Mouse (Mus musculus) testis, postnatal 10 days (tissue): ENCODE results near the gene Tubb1.
A peak's percentile ranks its signal among the peaks of the same experiment; 100 is the strongest.

Experiments
- DNase-seq: peaks from one replicate; pipeline ENCODE4 v3.0.0; 2021; ENCODE audit warnings: low spot score

The Tubb1 gene

GRCm38 (mm10) chr2:174443046-174443445 lies 7.4 kb upstream of the Tubb1 start:
- no peak for DNase-seq

- no peak for DNase-seq
These were observed 6.1 kb upstream of the Tubb1 start for GRCm38 (mm10) chr2:174444359-174444758.

- DNase-seq = no peak
These were observed 5.5 kb upstream of the Tubb1 start for GRCm38 (mm10) chr2:174445018-174445417.

GRCm38 (mm10) chr2:174446492-174446891 lies 4.0 kb upstream of the Tubb1 start:
- no peak for DNase-seq

- DNase-seq = no peak
These were observed 3.6 kb upstream of the Tubb1 start for GRCm38 (mm10) chr2:174446905-174447304.

GRCm38 (mm10) chr2:174448405-174448804 lies 2.1 kb upstream of the Tubb1 start:
- no peak for DNase-seq

GRCm38 (mm10) chr2:174453681-174454080 lies 3.2 kb downstream of the Tubb1 start:
- DNase-seq = no peak

GRCm38 (mm10) chr2:174459365-174459764 lies 8.9 kb downstream of the Tubb1 start:
- no peak for DNase-seq

GRCm38 (mm10) chr2:174463370-174463769 lies 12.9 kb downstream of the Tubb1 start:
- DNase-seq = no peak

GRCm38 (mm10) chr2:174463789-174464523 lies 13.5 kb downstream of the Tubb1 start, which contains the start of gene Atp5e:
Gene Atp5e (minus strand): TSS chr2:174464105.
- DNase-seq = peak; percentile 96

- no peak for DNase-seq
These were observed 19.8 kb downstream of the Tubb1 start for GRCm38 (mm10) chr2:174470333-174470732.

- no peak for DNase-seq
These were observed 20.4 kb downstream of the Tubb1 start for GRCm38 (mm10) chr2:174470786-174471405.

- no peak for DNase-seq
These were observed 21.9 kb downstream of the Tubb1 start for GRCm38 (mm10) chr2:174472407-174472806.

GRCm38 (mm10) chr2:174472818-174473549 lies 22.5 kb downstream of the Tubb1 start, which contains the start of gene Prelid3b:
Gene Prelid3b (minus strand): TSS chr2:174473081.
- DNase-seq = peak; percentile 100

- no peak for DNase-seq
These were observed 23.0 kb downstream of the Tubb1 start for GRCm38 (mm10) chr2:174473550-174473927.

GRCm38 (mm10) chr2:174477543-174478319 lies 27.2 kb downstream of the Tubb1 start:
- no peak for DNase-seq

- DNase-seq = no peak
These were observed 28.3 kb downstream of the Tubb1 start for GRCm38 (mm10) chr2:174478746-174479145.

GRCm38 (mm10) chr2:174487005-174487404 lies 36.5 kb downstream of the Tubb1 start:
- DNase-seq = no peak

GRCm38 (mm10) chr2:174492858-174493257 lies 42.4 kb downstream of the Tubb1 start:
- no peak for DNase-seq

- no peak for DNase-seq
These were observed 50.5 kb downstream of the Tubb1 start for GRCm38 (mm10) chr2:174500814-174501503.

- no peak for DNase-seq
These were observed 51.0 kb downstream of the Tubb1 start for GRCm38 (mm10) chr2:174501517-174501916.
